Mouse (Mus musculus) frontal cortex, postnatal 10 days (tissue): ENCODE measurements around the gene Pex19.

Experiments
- DNase-seq, 2 experiments: peaks; one replicate each; pipeline ENCODE4 v3.0.0; 2022; ENCODE audit warnings: low spot score in 2 of 2, mixed read lengths in 1 of 2

The Pex19 gene

GRCm38 (mm10) chr1:172183056-172183455 lies 56.5 kb downstream of the Pex19 start:
- DNase-seq, result no peak

- DNase-seq, result no peak
Observed at GRCm38 (mm10) chr1:172183915-172184314, 57.4 kb downstream of the Pex19 start.
